Mouse (Mus musculus) midbrain, embryonic 13.5 days (tissue): ENCODE results near the gene Ifnk. TPM values are rescaled to one million over a fixed set of nuclear protein-coding genes. Genes with fewer than 3 reads are reported as not detected.
A peak's percentile ranks its signal among the peaks of the same experiment; 100 is the strongest.

Source experiments
- ATAC-seq: fragments of 200-750 bp; cut with Nextera tagmentation; 2 replicates; pipeline ENCODE4 v1.8.0; 2017; ENCODE audit warnings: mild to moderate bottlenecking, moderate TSS enrichment, moderate library complexity
- H3K27ac ChIP-seq: fragments of 300-500 bp; sonication (generic); 2 replicates; pipeline ENCODE4 v1.5.1; 2015; ENCODE audit warnings: inconsistent platforms, mild to moderate bottlenecking, moderate library complexity
- H3K27me3 ChIP-seq: fragments of 300-500 bp; sonication (generic); 2 replicates; pipeline ENCODE4 v1.6.1; 2015; ENCODE audit warnings: mild to moderate bottlenecking, inconsistent platforms
- H3K36me3 ChIP-seq: fragments of 300-500 bp; sonication (generic); 2 replicates; pipeline ENCODE4 v1.6.1; 2015; ENCODE audit warnings: mild to moderate bottlenecking, inconsistent platforms
- H3K4me1 ChIP-seq: fragments of 300-500 bp; sonication (generic); replicated peaks from 2 replicates; pipeline ENCODE4 v1.6.1; 2015; ENCODE audit warnings: inconsistent platforms
- H3K4me2 ChIP-seq: fragments of 300-500 bp; sonication (generic); replicated peaks from 2 replicates; pipeline ENCODE4 v1.6.1; 2015; ENCODE audit warnings: moderate library complexity, mild to moderate bottlenecking, inconsistent platforms
- H3K4me3 ChIP-seq: fragments of 300-500 bp; sonication (generic); replicated peaks from 2 replicates; pipeline ENCODE4 v1.5.1; 2015; ENCODE audit warnings: mild to moderate bottlenecking, inconsistent platforms
- H3K9ac ChIP-seq: fragments of 300-500 bp; sonication (generic); replicated peaks from 2 replicates; pipeline ENCODE4 v1.6.1; 2015; ENCODE audit warnings: mild to moderate bottlenecking, inconsistent platforms
- H3K9me3 ChIP-seq: fragments of 300-500 bp; sonication (generic); 2 replicates; pipeline ENCODE4 v1.6.1; 2016; ENCODE audit warnings: mild to moderate bottlenecking, inconsistent platforms
- WGBS: fragments of 180-500 bp; shearing (Covaris S2); methylation state at CpG from one replicate; pipeline ENCODE4 v1.1.7; 2015; 5-methylcytosine and 5-hydroxymethylcytosine counted together
- polyA plus RNA-seq: library from polyadenylated mRNA; unstranded; fragments of >200 nt; fragmentation: Nextera tagmentation; extraction: Ambion mirVana; gene quantifications from 2 replicates; pipeline ENCODE4 v1.2.1, GENCODE M21; 2015

The Ifnk gene
- polyA plus RNA-seq, 1 experiment from 2014 or later: not detected

DNA sequence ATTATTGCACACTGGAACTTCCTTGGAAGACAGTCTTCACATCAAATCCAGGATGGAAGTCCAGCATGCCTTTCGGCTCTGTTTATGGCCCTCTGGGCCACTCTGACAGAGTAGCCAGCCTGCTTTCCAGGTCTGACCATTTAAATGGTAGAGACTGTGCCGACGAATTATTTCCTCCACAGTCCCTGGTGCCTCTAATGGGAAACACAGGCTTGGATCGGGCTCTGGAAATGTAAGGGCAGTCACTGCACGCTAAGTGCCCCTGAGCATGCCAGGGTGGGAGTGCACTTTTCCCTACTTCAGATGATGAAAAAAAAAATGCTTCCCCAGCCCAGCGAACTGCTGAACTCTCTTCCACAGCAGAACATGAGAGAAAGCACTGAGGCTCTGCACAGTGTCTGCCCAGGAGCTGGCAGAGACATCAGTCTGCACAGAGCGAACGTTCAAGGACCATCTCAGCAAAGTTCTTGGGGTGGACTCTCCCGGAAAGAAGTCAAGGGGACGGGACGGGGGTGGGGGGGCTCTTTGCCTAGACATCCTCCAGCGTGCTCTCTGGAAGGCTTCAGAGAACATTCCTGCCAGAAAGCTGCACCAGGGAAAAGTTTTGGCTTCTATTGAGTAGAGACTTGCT is 8.3 kb upstream of the Ifnk start:
- 87% methylated on average over 12 of the region's 12 CpGs for WGBS
- Histone ChIP-seq H3K4me2 (no peak overlapping the region), H3K27me3 (no peaks in the 10 kb centered on the region), H3K4me3 (no peak overlapping the region), H3K36me3 (no peaks in the 10 kb centered on the region), H3K9ac (no peak overlapping the region), H3K27ac (no peak overlapping the region), H3K9me3 (no peaks in the 10 kb centered on the region), H3K4me1 (no peaks in the 10 kb centered on the region)
- no peak for ATAC-seq

DNA sequence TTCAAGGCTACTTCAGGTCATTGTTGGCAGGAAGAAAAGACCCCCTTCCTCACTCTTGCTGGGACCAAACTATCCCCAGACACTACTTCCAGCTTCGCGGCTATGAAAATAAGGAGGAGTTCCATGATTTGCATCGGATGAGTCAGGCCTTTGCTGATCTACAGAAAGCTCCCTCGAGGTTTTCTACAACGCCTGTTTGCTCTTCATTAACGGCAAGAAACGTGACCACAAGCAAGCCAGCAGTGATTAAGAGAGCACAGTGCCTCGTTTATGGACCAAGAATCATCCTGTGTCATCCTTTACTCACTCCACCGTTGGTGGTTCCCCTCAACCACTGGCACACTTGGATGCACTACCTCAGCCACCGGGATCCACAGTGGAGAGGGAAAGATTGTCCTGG is 6.1 kb upstream of the Ifnk start:
- no peaks in the 10 kb centered on the region for H3K4me1 ChIP-seq
- no peak overlapping the region for H3K4me3 ChIP-seq
- no peaks in the 10 kb centered on the region for H3K36me3 ChIP-seq
- H3K27me3 ChIP-seq: no peaks in the 10 kb centered on the region
- 83% methylated on average over 10 of the region's 10 CpGs for WGBS
- H3K9me3 ChIP-seq: no peaks in the 10 kb centered on the region
- H3K27ac ChIP-seq: no peak overlapping the region
- no peak overlapping the region for H3K4me2 ChIP-seq
- ATAC-seq: no peak
- H3K9ac ChIP-seq: no peak overlapping the region

DNA sequence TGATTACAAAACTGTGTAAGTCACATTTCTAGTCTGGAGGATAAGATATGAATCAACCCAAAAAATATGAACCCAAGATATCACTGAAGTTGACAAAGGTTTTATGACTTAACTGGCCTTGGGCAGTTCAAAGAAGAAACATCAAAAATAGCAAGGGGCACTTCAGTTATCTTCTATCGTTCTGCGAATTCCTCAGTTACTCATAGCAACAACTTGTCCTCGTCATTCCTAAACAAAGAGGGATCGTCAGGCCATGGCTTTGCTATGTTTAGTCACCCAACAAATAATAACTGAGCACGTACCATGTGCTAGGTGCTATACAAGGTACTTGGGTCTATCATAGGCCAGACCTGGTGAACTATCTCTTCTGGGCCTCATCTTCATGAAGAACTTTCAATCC is 5.3 kb upstream of the Ifnk start:
- H3K9ac ChIP-seq: no peak overlapping the region
- no peak overlapping the region for H3K4me3 ChIP-seq
- WGBS: 94% methylated on average over 5 of the region's 5 CpGs

DNA sequence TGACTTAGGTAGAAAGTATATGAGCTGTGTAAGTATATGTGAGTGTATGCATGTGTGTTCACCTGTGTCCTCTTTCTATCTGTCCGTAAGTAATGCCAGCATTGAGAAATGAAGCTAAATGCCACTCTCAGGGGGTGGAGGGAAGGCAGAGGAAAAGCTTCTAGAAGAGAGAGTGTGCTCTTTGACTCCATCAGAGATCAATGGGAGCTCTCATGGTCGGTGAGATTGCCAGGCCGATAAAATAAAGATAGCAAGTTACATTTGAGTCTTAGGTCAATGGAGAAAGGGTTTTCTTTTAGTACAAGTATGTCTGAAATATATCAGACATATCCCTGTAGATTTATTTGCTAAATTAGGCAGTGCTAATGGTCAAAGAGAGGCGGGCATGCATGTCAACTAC is 3.5 kb upstream of the Ifnk start:
- ATAC-seq: no peak
- 96% methylated on average over 4 of the region's 4 CpGs for WGBS

More for the DNA sequence above, 5.3 kb upstream of the Ifnk start:
- Histone ChIP-seq H3K4me2 (no peak overlapping the region), H3K9me3 (no peaks in the 10 kb centered on the region), H3K27me3 (no peaks in the 10 kb centered on the region), H3K36me3 (no peaks in the 10 kb centered on the region), H3K27ac (no peak overlapping the region), H3K4me1 (no peaks in the 10 kb centered on the region)
- no peak for ATAC-seq

DNA sequence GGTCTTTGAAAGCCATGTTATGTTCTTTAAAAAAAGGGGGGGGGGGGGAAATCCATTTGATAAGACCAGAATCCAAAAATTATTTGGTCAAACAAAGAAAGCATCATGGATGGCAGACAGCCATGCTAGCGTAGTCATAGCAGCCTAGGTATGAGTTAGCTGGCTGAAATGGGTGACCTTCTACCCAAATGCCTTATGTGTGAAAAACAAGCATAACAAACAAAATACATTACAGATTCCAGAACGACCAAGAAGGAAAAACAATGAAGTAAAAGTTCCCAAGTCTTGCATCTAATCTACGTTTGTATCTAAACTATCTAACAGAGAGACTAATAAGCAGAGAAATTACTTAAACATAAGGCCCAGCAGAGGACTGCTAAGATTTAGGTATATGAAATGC is 1.1 kb upstream of the Ifnk start:
- no peak overlapping the region for H3K9ac ChIP-seq
- no peak overlapping the region for H3K4me2 ChIP-seq
- ATAC-seq: no peak
- H3K9me3 ChIP-seq: no peaks in the 10 kb centered on the region
- no peaks in the 10 kb centered on the region for H3K27me3 ChIP-seq
- peaks cover 4% of the 10 kb centered on the region for H3K4me1 ChIP-seq
- H3K36me3 ChIP-seq: no peaks in the 10 kb centered on the region
- H3K27ac ChIP-seq: no peak overlapping the region
- no peak overlapping the region for H3K4me3 ChIP-seq
- 87% methylated on average over 3 of the region's 3 CpGs for WGBS

More for the DNA sequence above, 3.5 kb upstream of the Ifnk start:
- no peak overlapping the region for H3K4me2 ChIP-seq
- H3K9me3 ChIP-seq: no peaks in the 10 kb centered on the region
- no peaks in the 10 kb centered on the region for H3K27me3 ChIP-seq
- H3K4me1 ChIP-seq: no peaks in the 10 kb centered on the region
- H3K9ac ChIP-seq: no peak overlapping the region
- H3K27ac ChIP-seq: no peak overlapping the region
- H3K4me3 ChIP-seq: no peak overlapping the region
- no peaks in the 10 kb centered on the region for H3K36me3 ChIP-seq

DNA sequence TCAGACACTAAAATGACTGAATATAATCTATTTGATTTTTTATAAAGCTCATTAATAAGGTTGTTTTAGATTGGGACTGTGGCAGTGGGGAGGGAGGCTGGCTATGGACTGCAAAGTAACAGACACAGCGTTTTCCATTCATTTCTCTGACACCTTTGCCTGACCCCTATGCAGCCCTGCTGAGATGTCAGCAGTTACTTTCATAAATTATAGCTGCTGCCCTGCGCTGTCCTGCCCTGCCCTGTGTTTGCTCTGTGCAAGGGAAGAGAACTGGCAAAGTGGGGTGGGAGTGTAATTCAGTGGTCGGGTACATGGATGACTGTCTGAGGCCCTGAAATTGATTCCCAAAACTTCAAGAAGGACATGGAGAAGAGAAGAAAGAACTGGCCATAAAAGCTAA is 2.2 kb downstream of the Ifnk start:
- Histone ChIP-seq H3K4me2 (no peak overlapping the region), H3K4me3 (no peak overlapping the region), H3K9ac (no peak overlapping the region), H3K4me1 (peaks cover 16% of the 10 kb centered on the region), H3K36me3 (no peaks in the 10 kb centered on the region), H3K27me3 (no peaks in the 10 kb centered on the region), H3K27ac (no peak overlapping the region), H3K9me3 (no peaks in the 10 kb centered on the region)
- WGBS: 37% methylated on average over 3 of the region's 3 CpGs
- ATAC-seq: no peak

DNA sequence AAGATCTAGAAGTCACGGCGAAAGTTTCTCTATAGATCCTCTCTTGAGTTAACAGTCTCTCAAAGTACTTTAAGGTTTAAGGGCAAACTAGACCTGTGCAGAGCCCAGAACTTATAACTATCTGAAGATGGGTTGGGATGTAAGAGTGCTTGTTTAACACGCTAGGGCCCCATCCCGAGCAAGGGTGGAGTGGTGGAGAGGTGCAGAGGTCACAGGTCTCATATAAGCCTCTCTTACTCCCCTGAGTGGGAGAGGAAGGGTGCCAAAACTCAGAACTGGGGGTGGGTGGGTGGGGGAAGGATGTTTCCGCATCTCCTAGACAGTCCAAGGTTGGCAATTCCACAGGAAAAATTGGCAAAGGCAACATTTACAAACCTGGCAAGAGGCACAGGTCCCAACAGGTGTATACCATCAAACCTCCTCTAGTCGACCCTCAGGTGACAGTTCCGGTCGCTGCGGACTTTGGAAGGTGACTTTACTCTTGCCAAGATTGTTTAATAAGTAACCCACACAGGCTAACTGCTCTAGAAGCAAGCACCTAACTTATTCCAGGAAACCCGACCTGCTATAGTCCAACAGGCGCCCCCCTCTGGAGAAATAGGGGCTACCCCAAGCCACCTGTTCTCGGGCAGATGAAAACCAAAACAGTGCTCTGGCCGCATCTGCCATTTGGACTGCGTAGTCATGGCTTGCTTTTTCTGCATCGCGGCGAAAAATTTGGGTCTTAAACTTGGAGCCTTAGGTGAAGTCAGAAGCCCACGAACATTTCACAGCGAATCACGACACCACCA is 3.5 kb downstream of the Ifnk start:
- WGBS: 24% methylated on average over 20 of the region's 20 CpGs

DNA sequence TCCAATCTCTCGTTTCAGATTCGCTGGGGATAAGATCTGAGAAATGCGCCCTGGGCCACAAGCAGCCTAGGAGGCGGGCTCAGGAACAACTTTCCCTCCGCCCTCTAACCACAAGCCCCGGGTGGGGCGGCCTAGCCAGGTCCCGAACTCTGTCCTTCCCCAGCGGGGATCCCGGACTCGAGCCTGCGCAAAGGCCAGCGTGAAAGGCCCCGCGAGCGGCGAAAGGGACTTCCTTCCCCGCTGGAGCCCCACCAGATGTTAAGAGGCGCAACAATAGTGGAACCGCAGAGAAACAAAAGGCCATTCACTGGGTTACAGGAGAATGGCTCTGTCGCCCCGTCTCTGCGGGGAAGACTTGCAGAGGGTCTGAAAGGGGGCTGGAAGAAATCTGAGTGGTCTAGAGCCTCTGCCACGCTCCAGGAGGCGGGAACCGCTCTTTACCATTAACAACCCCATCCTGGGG is 4.3 kb downstream of the Ifnk start:
- Histone ChIP-seq H3K27ac (peak overlapping the region; percentile 57; the same call in 1 of the 2 replicates), H3K4me2 (peak overlapping the region; percentile 92), H3K27me3 (no peaks in the 10 kb centered on the region), H3K36me3 (no peaks in the 10 kb centered on the region), H3K4me3 (peak overlapping the region; percentile 60), H3K9ac (peak overlapping the region; percentile 79), H3K9me3 (no peaks in the 10 kb centered on the region), H3K4me1 (peaks cover 16% of the 10 kb centered on the region)
- peak; percentile 84 for ATAC-seq
- under 1% methylated on average over 26 of the region's 26 CpGs for WGBS

More for the DNA sequence above, 3.5 kb downstream of the Ifnk start:
- no peaks in the 10 kb centered on the region for H3K27me3 ChIP-seq
- no peak for ATAC-seq
- H3K4me1 ChIP-seq: peaks cover 16% of the 10 kb centered on the region
- H3K9me3 ChIP-seq: no peaks in the 10 kb centered on the region
- H3K27ac ChIP-seq: peak overlapping the region; percentile 57; the same call in 1 of the 2 replicates
- no peak overlapping the region; the same call in 1 of the 2 replicates for H3K9ac ChIP-seq
- H3K36me3 ChIP-seq: no peaks in the 10 kb centered on the region
- peak overlapping the region; percentile 60 for H3K4me3 ChIP-seq
- peak overlapping the region; percentile 92 for H3K4me2 ChIP-seq

DNA sequence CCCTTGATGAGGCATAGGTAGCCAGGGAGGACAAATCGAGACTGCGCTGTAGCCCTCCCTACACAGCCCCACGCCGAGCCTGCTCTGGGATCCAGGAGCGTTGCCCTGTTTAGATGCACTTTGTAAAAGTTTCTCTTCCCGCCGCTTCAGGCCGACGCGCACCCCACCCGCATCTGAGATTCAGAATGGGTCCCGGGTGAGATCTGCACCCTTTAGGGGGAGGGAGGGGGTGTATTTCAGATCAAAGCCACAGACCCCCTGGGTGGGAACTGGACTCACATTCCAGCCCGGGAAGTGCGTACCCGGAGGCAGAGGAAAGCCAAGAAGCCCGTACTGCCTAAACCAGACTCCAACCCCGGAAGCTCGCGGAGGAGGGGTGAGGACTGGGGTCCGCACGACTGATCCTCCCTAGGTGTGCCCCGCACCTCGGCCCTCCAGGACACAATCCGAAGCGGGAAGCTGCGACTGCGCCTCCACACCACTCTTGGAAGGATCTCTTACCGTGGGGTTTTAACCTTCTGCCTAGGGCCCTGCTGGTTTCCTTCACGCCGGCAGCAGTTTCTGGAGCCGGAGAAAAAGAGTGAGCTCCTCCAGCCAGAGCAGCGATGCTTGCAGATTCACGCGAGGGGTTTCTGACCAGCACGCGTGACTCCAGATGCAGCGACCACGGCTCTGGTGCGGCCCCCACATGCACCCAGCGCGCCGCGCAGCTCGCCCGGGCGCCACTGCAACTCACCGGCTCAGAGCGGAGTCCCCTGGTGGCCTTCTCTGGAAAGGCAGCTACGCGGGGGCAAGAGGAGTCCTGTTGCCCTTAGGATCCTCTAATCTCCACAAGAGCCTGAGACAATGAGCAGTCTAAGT is 5.1 kb downstream of the Ifnk start, which contains the start of gene Mob3b:
Mob3b (minus strand) TSS at position 734 of the 861 bp plus-strand sequence.
- H3K4me1 ChIP-seq: peaks cover 16% of the 10 kb centered on the region
- WGBS: under 1% methylated on average over 50 of the region's 50 CpGs
- peak within 1 kb of the TSS; percentile 60 for H3K4me3 ChIP-seq
- peak within 1 kb of the TSS; percentile 79 for H3K9ac ChIP-seq
- peak; percentile 92 for ATAC-seq
- H3K27ac ChIP-seq: peak within 1 kb of the TSS; percentile 57; the same call in 1 of the 2 replicates
- peak within 1 kb of the TSS; percentile 92 for H3K4me2 ChIP-seq
- H3K27me3 ChIP-seq: no peaks in the 10 kb centered on the region
- no peaks in the 10 kb centered on the region for H3K36me3 ChIP-seq
- H3K9me3 ChIP-seq: no peaks in the 10 kb centered on the region

DNA sequence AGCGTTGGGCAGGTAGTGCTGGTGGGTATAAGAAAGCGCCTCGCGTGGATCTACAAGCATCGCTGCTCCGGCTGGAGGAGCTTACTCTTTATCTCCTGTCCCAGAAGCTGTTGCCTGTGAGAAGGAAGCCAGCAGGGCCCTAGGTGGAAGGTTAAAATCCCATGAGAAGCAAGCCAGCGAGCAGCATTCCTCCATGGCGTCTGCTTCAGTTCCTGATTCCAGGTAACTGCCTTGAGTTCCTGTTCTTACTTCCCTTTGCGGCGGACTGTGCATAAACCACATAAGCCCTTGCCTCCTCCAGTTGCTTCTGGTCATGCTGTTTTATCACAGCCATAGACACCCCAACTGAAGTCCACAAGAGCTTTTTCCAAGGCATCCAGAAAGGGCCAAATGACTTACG is 6.0 kb downstream of the Ifnk start:
- WGBS: 70% methylated on average over 11 of the region's 11 CpGs

DNA sequence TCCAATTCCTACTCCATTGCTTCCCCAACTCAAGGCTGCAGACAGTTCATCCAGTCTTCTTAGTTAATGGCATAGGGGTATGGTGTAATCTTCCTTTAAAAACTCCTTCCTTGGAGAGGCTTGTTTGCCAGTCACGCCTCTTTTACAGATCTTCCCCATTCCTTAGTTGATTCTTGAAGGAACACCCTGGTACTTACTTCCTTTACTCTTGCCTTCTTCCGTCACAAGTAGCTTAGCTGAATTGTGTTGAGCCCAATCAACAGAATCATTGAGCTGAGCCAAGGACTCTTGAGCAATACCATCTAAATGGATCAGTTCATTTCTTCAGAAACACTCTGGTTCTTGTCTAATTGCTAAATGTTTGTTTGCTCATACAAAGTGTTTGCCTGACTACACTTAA is 13.4 kb downstream of the Ifnk start:
- no peak for ATAC-seq
- Histone ChIP-seq H3K4me2 (no peak overlapping the region), H3K27ac (no peak overlapping the region), H3K4me3 (no peak overlapping the region), H3K9ac (no peak overlapping the region), H3K36me3 (no peaks in the 10 kb centered on the region), H3K27me3 (no peaks in the 10 kb centered on the region), H3K9me3 (no peaks in the 10 kb centered on the region), H3K4me1 (no peaks in the 10 kb centered on the region)
- WGBS: 88% methylated on average over 2 of the region's 2 CpGs

More for the DNA sequence above, 6.0 kb downstream of the Ifnk start:
- no peaks in the 10 kb centered on the region for H3K9me3 ChIP-seq
- no peak for ATAC-seq
- no peaks in the 10 kb centered on the region for H3K36me3 ChIP-seq
- no peak overlapping the region for H3K4me3 ChIP-seq
- H3K27ac ChIP-seq: no peak overlapping the region
- H3K4me1 ChIP-seq: peaks cover 16% of the 10 kb centered on the region
- no peaks in the 10 kb centered on the region for H3K27me3 ChIP-seq
- H3K4me2 ChIP-seq: no peak overlapping the region
- no peak overlapping the region for H3K9ac ChIP-seq
